Mouse (Mus musculus): ENCODE measurements around the gene Rell1. TPM values are rescaled to one million over a fixed set of nuclear protein-coding genes. Genes with fewer than 3 reads are reported as not detected.

Gene Rell1
- polyA plus RNA-seq, 1 experiment from 2014 or later, result 9.4 TPM

- whole genome bisulfite sequencing, result 43% methylated on average over 3 of the region's 3 CpGs
- no peaks in the 10 kb centered on the region for H3K27me3 ChIP-seq (ENCODE audit: control insufficient read depth, insufficient read depth, low read length)
- H3K27ac ChIP-seq (ENCODE audit: low read length), result no peak overlapping the region
- no peaks in the 10 kb centered on the region for H3K36me3 ChIP-seq (ENCODE audit: control insufficient read depth, insufficient read depth)
- no peak overlapping the region for H3K4me3 ChIP-seq (ENCODE audit: low read length)
- no peak overlapping the region for H3K4me2 ChIP-seq (ENCODE audit: low read depth, low read length)
- no peaks in the 10 kb centered on the region for H3K9me3 ChIP-seq (replicated peaks; ENCODE audit: control insufficient read depth, low read length)
- no peak for ATAC-seq (replicated peaks; ENCODE audit: extremely low read depth, insufficient read depth, low FRiP score)
- 0 out of 2 replicates have a peak, but pooled peaks cover 2% of the 10 kb centered on the region for H3K4me1 ChIP-seq (ENCODE audit: control insufficient read depth, insufficient read depth, low read length)
- no peak overlapping the region for H3K9ac ChIP-seq (ENCODE audit: low read length)
These were observed 101.3 kb downstream of the Rell1 start for GRCm38 (mm10) chr5:63867421-63867820.

GRCm38 (mm10) chr5:63858901-63859300, 109.8 kb downstream of the Rell1 start:
- Histone ChIP-seq H3K27me3 (ENCODE audit: control insufficient read depth, insufficient read depth, low read length) (no peaks in the 10 kb centered on the region), H3K4me3 (ENCODE audit: low read length) (no peak overlapping the region), H3K9ac (ENCODE audit: low read length) (no peak overlapping the region), H3K9me3 (replicated peaks; ENCODE audit: control insufficient read depth, low read length) (no peaks in the 10 kb centered on the region), H3K4me1 (ENCODE audit: control insufficient read depth, insufficient read depth, low read length) (no peaks in the 10 kb centered on the region), H3K27ac (ENCODE audit: low read length) (no peak overlapping the region), H3K36me3 (ENCODE audit: control insufficient read depth, insufficient read depth) (no peaks in the 10 kb centered on the region), H3K4me2 (ENCODE audit: low read depth, low read length) (no peak overlapping the region)
- 73% methylated on average over 8 of the region's 8 CpGs for WGBS
- ATAC-seq (replicated peaks; ENCODE audit: extremely low read depth, insufficient read depth, low FRiP score), result no peak

Other genes starting within 250 kb of the Rell1 start
- 1.5 and 3.0 TPM in 2 replicates for gene 0610040J01Rik, start 156.5 kb downstream of the Rell1 start, polyA plus RNA-seq (2015; fragmentation: Nextera tagmentation; extraction: Ambion mirVana)
- gene Pgm2, start 124.1 kb upstream of the Rell1 start, polyA plus RNA-seq (2015; fragmentation: Nextera tagmentation; extraction: Ambion mirVana), result 15.0 and 17.0 TPM in 2 replicates
- 27.4 and 28.5 TPM in 2 replicates for gene Tbc1d1, start 187.4 kb upstream of the Rell1 start, polyA plus RNA-seq (2015; fragmentation: Nextera tagmentation; extraction: Ambion mirVana)